Mouse (Mus musculus) olfactory bulb, adult 2 months (tissue): ENCODE measurements at regions not wholly inside any gene's neighbourhood (a gene's known extent, or its start where the extent isn't known, plus 50 kb on each side); places are given as distances from the start of the nearest gene placed in this dataset.

Source experiments
- CTCF ChIP-seq: fragments of 200-500 bp; IDR thresholded peaks from 2 replicates; pipeline ENCODE4 v1.5.1; 2012; ENCODE audit warnings: low read depth, mild to moderate bottlenecking, low read length, moderate library complexity; ENCODE audit not compliant: insufficient read depth
- POLR2A ChIP-seq: fragments of 200-500 bp; IDR thresholded peaks from 2 replicates; pipeline ENCODE4 v1.6.1; 2012; ENCODE audit warnings: mild to moderate bottlenecking, low read depth, low read length, moderate library complexity; ENCODE audit not compliant: insufficient read depth

GRCm38 (mm10) chr11:24235326-24235725, 157.5 kb downstream of the Bcl11a start:
- TF ChIP-seq POLR2A = no peak
- TF ChIP-seq CTCF = no peak
